Mouse (Mus musculus) lung, adult 2 months (tissue): ENCODE measurements at regions not wholly inside any gene's neighbourhood (a gene's known extent, or its start where the extent isn't known, plus 50 kb on each side); places are given as distances from the start of the nearest gene placed in this dataset.

Experiments
- DNase-seq: peaks from one replicate; pipeline ENCODE4 v3.0.0; 2022
- H3K4me1 ChIP-seq: fragments of 200-500 bp; 2 replicates; pipeline ENCODE4 v1.6.1; 2011; ENCODE audit warnings: low read length; ENCODE audit not compliant: control insufficient read depth, insufficient read depth
- H3K4me3 ChIP-seq: fragments of 200-500 bp; replicated peaks from 2 replicates; pipeline ENCODE3; 2011; ENCODE audit warnings: low read depth, mild to moderate bottlenecking, control low read depth, low read length; ENCODE audit errors: extremely low read depth
- CTCF ChIP-seq: fragments of 200-500 bp; IDR thresholded peaks from 2 replicates; pipeline ENCODE4 v1.5.1; 2011; ENCODE audit warnings: mild to moderate bottlenecking, low read length, control low read depth; ENCODE audit not compliant: insufficient read depth
- POLR2A ChIP-seq: fragments of 200-500 bp; IDR thresholded peaks from 2 replicates; pipeline ENCODE4 v1.6.1; 2011; ENCODE audit warnings: low read depth, mild to moderate bottlenecking, control low read depth, low read length, borderline replicate concordance; ENCODE audit errors: extremely low read depth
- WGBS: fragments of 180-500 bp; shearing (Covaris S2); methylation state at CpG from one replicate; pipeline ENCODE4 v1.1.7; 2018; 5-methylcytosine and 5-hydroxymethylcytosine counted together

GRCm38 (mm10) chr4:131346727-131347126 is 402.5 kb downstream of the Matn1 start:
- Histone ChIP-seq H3K4me1 (no peaks in the 10 kb centered on the region), H3K4me3 (no peak overlapping the region)
- no peak for DNase-seq
- TF ChIP-seq POLR2A (no peak), CTCF (no peak)
- 52% methylated on average over 3 of the region's 3 CpGs for WGBS

GRCm38 (mm10) chr4:131350268-131350667 is 406.1 kb downstream of the Matn1 start:
- DNase-seq: no peak
- WGBS: 56% methylated on average over 7 of the region's 7 CpGs

GRCm38 (mm10) chr4:131354908-131355307 is 410.7 kb downstream of the Matn1 start:
- no peak for DNase-seq
- TF ChIP-seq CTCF: no peak
- TF ChIP-seq POLR2A: no peak
- Histone ChIP-seq H3K4me3 (no peak overlapping the region), H3K4me1 (no peaks in the 10 kb centered on the region)
- WGBS: 91% methylated on average over 3 of the region's 3 CpGs

More at GRCm38 (mm10) chr4:131350268-131350667, 406.1 kb downstream of the Matn1 start:
- Histone ChIP-seq H3K4me3 (no peak overlapping the region), H3K4me1 (no peaks in the 10 kb centered on the region)
- TF ChIP-seq POLR2A (no peak), CTCF (no peak)

GRCm38 (mm10) chr4:131355526-131355991 is 411.4 kb downstream of the Matn1 start:
- WGBS: 70% methylated on average over 12 of the region's 12 CpGs
- no peaks in the 10 kb centered on the region for H3K4me1 ChIP-seq
- DNase-seq: peak; percentile 17
- peak overlapping the region; percentile 13 for H3K4me3 ChIP-seq
- TF ChIP-seq POLR2A (no peak), CTCF (no peak)

GRCm38 (mm10) chr4:131356316-131356715 is 412.1 kb downstream of the Matn1 start:
- WGBS: 66% methylated on average over 12 of the region's 12 CpGs
- H3K4me3 ChIP-seq: no peak overlapping the region
- no peaks in the 10 kb centered on the region for H3K4me1 ChIP-seq
- TF ChIP-seq CTCF: no peak
- no peak for TF ChIP-seq POLR2A
- DNase-seq: no peak

- Histone ChIP-seq H3K4me3 (no peak overlapping the region), H3K4me1 (no peaks in the 10 kb centered on the region)
- no peak for TF ChIP-seq CTCF
- no peak for TF ChIP-seq POLR2A
- DNase-seq: no peak
- WGBS: 92% methylated on average over 1 of the region's 1 CpGs
Observed at GRCm38 (mm10) chr4:131363030-131363429, 418.8 kb downstream of the Matn1 start.

GRCm38 (mm10) chr4:131364671-131365252 is 420.6 kb downstream of the Matn1 start:
- WGBS: 24% methylated on average over 6 of the region's 6 CpGs
- TF ChIP-seq CTCF (peak; percentile 45; the same call in 1 of the 2 replicates), POLR2A (no peak)
- DNase-seq: peak; percentile 22
- H3K4me1 ChIP-seq: no peaks in the 10 kb centered on the region
- H3K4me3 ChIP-seq: no peak overlapping the region

- H3K4me1 ChIP-seq: no peaks in the 10 kb centered on the region
- 65% methylated on average over 2 of the region's 2 CpGs for WGBS
- TF ChIP-seq POLR2A (no peak), CTCF (0 out of 2 replicates have a peak, but pooled peaks have one; percentile 3)
- no peak overlapping the region for H3K4me3 ChIP-seq
- no peak for DNase-seq
Observed at GRCm38 (mm10) chr4:131366006-131366405, 421.8 kb downstream of the Matn1 start.

- no peaks in the 10 kb centered on the region for H3K4me1 ChIP-seq
- DNase-seq: no peak
- no peak overlapping the region for H3K4me3 ChIP-seq
- WGBS: 95% methylated on average over 1 of the region's 1 CpGs
- TF ChIP-seq CTCF: no peak
- TF ChIP-seq POLR2A: no peak
Observed at GRCm38 (mm10) chr4:131366656-131367055, 422.5 kb downstream of the Matn1 start.

GRCm38 (mm10) chr4:131372517-131372916 is 428.3 kb downstream of the Matn1 start:
- Histone ChIP-seq H3K4me3 (no peak overlapping the region), H3K4me1 (no peaks in the 10 kb centered on the region)
- no peak for DNase-seq
- TF ChIP-seq CTCF (no peak), POLR2A (no peak)
- WGBS: 49% methylated on average over 16 of the region's 16 CpGs
